In genomic region chr4:154438610-154439009, GRCm38 (mm10) we compare ENCODE assay signal across 17 mouse cellular contexts.
A peak's percentile ranks its signal among the peaks of the same experiment; 100 is the strongest.
DNase-seq lines count a peak whose midpoint lies in the region; ATAC-seq lines count a peak whose summit lies in the region.
"Had no signal": no experiment of that assay in that cellular context is flagged by ENCODE, and none has a peak within 500 bp of the region (broad histone marks: within the 10 kb centered on the region; RNA-seq: fewer than 3 reads in every experiment).

No protein-coding gene starts in this region.

- ATAC-seq in frontal cortex, adult (ENCODE audit: low TSS enrichment), result peak; percentile 95
- ATAC-seq: hindbrain, embryonic 16.5 days; intestine, postnatal 0 days; liver, embryonic 12.5 days had no signal

- intact Hi-C loops in left cerebral cortex, postnatal 10 days (cut with DNase I), result no loop called here

- DNase-seq in frontal cortex, postnatal 25 days (ENCODE audit: low spot score in 2 of 2), result no peak
- DNase-seq in left cerebral cortex, adult 18-20 months (ENCODE audit: low spot score in 2 of 2), result peak; percentile 40 to 57
- no peak for DNase-seq in left cerebral cortex, postnatal 10 days (ENCODE audit: extremely low spot score in 1 of 2, low spot score in 2 of 2)
- DNase-seq in right cerebral cortex, adult 2 months (ENCODE audit: low spot score in 2 of 2), result peak; percentile 47 to 54
- DNase-seq in right cerebral cortex, postnatal 10 days (ENCODE audit: low spot score in 2 of 2), result no peak
- DNase-seq in neural tube, embryonic 10.5 days (ENCODE audit: extremely low spot score, low spot score), result no peak
- no peak for DNase-seq in cerebellum, adult 8-10 months
- DNase-seq: adrenal gland, adult 2 months; cerebellum, adult 11 months; cerebellum, postnatal 36 days; gastrocnemius, postnatal 36 days; kidney, postnatal 4 days; thymus, postnatal 4 days had no signal

Comparison
In these comparisons a context has a peak if more than half of its experiments do, and no peak if none do; other contexts are left out.
1. DNase-seq: peak in left cerebral cortex, adult 18-20 months (2 of 2) and right cerebral cortex, adult 2 months (2 of 2); none in frontal cortex, postnatal 25 days (0 of 2), left cerebral cortex, postnatal 10 days (0 of 2), right cerebral cortex, postnatal 10 days (0 of 2), neural tube, embryonic 10.5 days (single experiment) and cerebellum, adult 8-10 months (single experiment).